Comparison of ENCODE assay signal across 1 mouse cellular context in the genomic region with DNA sequence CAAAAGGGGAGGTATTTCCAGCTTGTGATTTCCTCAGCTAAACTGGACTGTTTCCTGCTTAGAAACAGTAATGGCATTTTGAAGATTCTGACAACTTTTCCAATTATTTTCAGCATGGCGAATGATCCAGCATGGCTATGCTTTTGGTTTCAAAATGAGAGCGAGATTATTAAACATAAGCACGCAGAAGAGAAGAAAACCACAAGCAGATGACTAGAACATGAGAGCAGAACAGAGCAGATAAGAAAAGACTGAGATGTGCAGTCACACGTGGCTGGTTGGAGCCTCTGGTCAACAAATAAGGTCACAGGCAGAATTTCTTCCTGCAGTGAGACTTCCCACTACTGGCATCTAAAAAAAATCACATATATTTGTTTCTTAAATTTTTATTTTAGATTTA.
TF ChIP-seq lines count a peak whose summit lies in the region.

No protein-coding gene starts in this region.

TF ChIP-seq in CH12.LX, 34 proteins besides CTCF, POLR2A, EP300 and RAD21:
- TF ChIP-seq BHLHE40 (IDR thresholded peaks at IDR 0.05; ENCODE audit: low read depth, low read length) (0 out of 2 replicates have a peak, but pooled peaks have one; percentile 40), MYC (IDR thresholded peaks at IDR 0.05; ENCODE audit: low read depth, low read length) (peak; percentile 76), GABPA (IDR thresholded peaks at IDR 0.05; ENCODE audit: insufficient replicate concordance, low read depth, low read length) (no peak), CHD1 (IDR thresholded peaks at IDR 0.05; ENCODE audit: low read depth, low read length) (no peak), MXI1 (IDR thresholded peaks at IDR 0.05; ENCODE audit: low read depth, low read length) (no peak), TCF12 (IDR thresholded peaks at IDR 0.05; ENCODE audit: low read depth, low read length) (no peak), MAX (IDR thresholded peaks at IDR 0.05; ENCODE audit: low read length) (peak; percentile 24; the same call in 1 of the 2 replicates)
TF ChIP-seq in CH12.LX: peak in this region for 3.
